Mouse (Mus musculus) hindbrain, embryonic 14.5 days (tissue): ENCODE measurements around the gene Wrap53. TPM values are rescaled to one million over a fixed set of nuclear protein-coding genes. Genes with fewer than 3 reads are reported as not detected.

Experiments
- ATAC-seq: fragments of 200-750 bp; cut with Nextera tagmentation; 2 replicates; pipeline ENCODE4 v1.8.0; 2017; ENCODE audit warnings: moderate number of reproducible peaks, mild to moderate bottlenecking, moderate TSS enrichment, moderate library complexity; ENCODE audit not compliant: low FRiP score
- DNase-seq: peaks from one replicate; pipeline ENCODE4 v3.0.0-alpha.2; 2015; ENCODE audit warnings: low spot score
- H3K27ac ChIP-seq: fragments of 300-500 bp; sonication (generic); 2 replicates; pipeline ENCODE4 v1.5.1; 2014; ENCODE audit warnings: mild to moderate bottlenecking, moderate library complexity
- H3K27me3 ChIP-seq: fragments of 300-500 bp; sonication (generic); 2 replicates; pipeline ENCODE4 v1.6.1; 2014; ENCODE audit warnings: mild to moderate bottlenecking, low read length, mixed read lengths; ENCODE audit not compliant: control insufficient read depth, insufficient read depth
- H3K36me3 ChIP-seq: fragments of 300-500 bp; sonication (generic); replicated peaks from 2 replicates; pipeline ENCODE4 v1.6.1; 2014; ENCODE audit not compliant: control insufficient read depth, insufficient read depth
- H3K4me1 ChIP-seq: fragments of 300-500 bp; sonication (generic); replicated peaks from 2 replicates; pipeline ENCODE4 v1.6.1; 2014; ENCODE audit warnings: antibody characterized with exemption, low read length, mixed read lengths; ENCODE audit not compliant: control insufficient read depth, insufficient read depth
- H3K4me2 ChIP-seq: fragments of 300-500 bp; sonication (generic); replicated peaks from 2 replicates; pipeline ENCODE4 v1.6.1; 2014; ENCODE audit warnings: mild to moderate bottlenecking, moderate library complexity
- H3K4me3 ChIP-seq: fragments of 300-500 bp; sonication (generic); replicated peaks from 2 replicates; pipeline ENCODE4 v1.5.1; 2014; ENCODE audit warnings: mild to moderate bottlenecking, low read length
- H3K9ac ChIP-seq: fragments of 300-500 bp; sonication (generic); 2 replicates; pipeline ENCODE4 v1.6.1; 2014
- H3K9me3 ChIP-seq: fragments of 300-500 bp; sonication (generic); 2 replicates; pipeline ENCODE4 v1.6.1; 2016; ENCODE audit warnings: low read length; ENCODE audit not compliant: control insufficient read depth
- WGBS: fragments of 180-500 bp; shearing (Covaris S2); extraction: QIAGEN DNeasy Blood & Tissue Kit; methylation state at CpG from one replicate; pipeline ENCODE4 v1.1.7; 2014; 5-methylcytosine and 5-hydroxymethylcytosine counted together
- polyA plus RNA-seq: library from polyadenylated mRNA; unstranded; fragments of >200 nt; fragmentation: Nextera tagmentation; extraction: Ambion mirVana; gene quantifications from 2 replicates; pipeline ENCODE4 v1.2.1, GENCODE M21; 2014

Gene Wrap53
- polyA plus RNA-seq, 1 experiment from 2014 or later, result 16.8 TPM

DNA sequence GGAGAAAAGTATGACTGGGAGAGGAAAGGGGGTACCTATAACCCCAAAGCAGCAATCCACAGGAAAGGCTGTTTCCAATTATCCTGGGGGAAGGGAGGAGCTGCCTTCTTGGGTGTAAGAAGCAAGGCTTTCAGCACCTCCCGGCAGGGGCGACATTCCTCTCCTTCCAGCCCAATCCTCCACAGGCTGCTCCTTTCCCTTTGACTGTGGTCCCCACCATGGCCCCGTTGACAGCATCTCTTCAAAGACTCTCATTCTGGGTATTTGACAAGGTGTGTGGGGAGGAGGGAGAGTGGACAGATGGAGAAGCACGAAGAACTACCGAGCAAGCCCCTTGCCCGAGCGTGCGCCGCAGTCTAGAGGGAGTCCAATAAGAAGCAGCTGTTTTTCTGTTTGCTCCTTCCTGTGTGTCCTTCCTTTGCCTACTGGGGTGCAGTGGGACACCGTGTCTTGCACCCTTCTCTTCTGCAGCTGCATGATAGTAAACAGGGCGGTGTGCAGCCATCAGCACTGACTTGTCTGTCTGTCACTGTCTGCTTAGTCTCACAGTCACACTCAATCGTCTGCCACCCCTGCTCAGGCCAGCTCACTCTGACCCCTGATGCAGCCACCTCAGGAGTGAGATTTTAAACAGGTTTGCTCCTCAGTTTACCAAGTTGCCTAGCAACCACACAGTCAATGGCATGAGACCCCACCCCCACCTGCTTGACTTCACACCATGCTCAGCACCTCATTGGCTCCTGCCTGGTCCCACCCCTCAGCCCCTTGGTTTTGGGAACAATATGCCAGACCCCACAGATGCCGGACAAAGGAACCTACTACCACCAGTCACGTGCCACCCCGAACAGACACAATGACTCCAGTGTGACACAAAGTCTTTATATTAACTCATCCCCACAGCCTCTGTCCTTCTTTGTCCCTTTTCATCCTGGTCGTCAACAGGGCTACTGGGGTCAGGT, 18.9 kb downstream of the Wrap53 start:
- Histone ChIP-seq H3K36me3 (peaks cover 27% of the 10 kb centered on the region), H3K4me3 (peak overlapping the region; percentile 73), H3K4me1 (peaks cover 46% of the 10 kb centered on the region), H3K27me3 (no peaks in the 10 kb centered on the region), H3K9me3 (no peaks in the 10 kb centered on the region), H3K4me2 (peak overlapping the region; percentile 65), H3K9ac (peak overlapping the region; percentile 93), H3K27ac (peak overlapping the region; percentile 82)
- no peak for DNase-seq
- WGBS, result 10% methylated on average over 16 of the region's 16 CpGs
- peak; percentile 52; the same call in 1 of the 2 replicates for ATAC-seq

DNA sequence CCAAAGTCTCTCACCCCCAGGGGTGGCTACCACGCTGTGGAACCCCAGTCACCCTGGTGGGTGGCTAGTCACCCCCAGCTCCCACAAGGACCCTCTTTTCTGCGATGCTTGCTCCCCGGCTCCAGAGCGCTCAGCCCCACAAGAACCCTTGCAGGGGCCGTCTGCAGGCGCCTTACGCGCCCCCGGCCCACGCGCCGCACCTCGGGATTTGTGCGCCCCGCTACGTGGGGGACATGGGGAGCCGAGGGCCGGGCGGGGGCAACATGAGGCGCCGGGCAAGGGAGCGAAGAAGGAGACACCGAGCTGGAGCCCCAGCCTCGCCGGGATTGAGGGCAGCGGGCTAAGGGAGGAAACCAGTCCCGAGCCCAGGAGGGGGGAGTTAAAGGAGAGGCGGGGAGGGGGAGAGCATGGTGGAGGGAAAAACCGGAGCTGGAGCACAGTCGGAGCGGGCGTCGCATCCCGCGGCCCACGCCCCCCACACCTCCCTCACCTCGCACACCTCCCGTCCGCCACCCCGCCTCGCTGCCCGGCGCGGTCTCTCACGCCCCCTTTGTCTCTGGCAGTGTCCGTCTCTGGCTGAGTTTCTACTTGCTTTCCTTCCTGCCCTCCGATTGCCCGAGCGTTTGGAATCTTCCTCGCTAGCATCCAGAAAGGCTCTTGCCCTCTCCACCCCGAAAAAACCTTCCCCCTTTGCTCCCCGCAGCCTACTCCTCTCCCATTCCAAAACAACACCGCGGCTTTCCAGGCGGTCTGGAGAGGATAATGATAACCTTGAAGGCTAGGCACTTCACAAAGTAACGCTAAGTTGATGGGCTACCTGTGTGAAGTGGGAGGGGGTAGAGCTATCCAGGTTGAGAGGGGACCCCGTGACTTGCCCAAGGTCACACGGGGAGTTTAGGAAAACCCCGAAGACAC, 19.9 kb downstream of the Wrap53 start, which contains the start of gene Efnb3:
TSS of gene Efnb3 (minus strand) at position 355 of the 915 bp plus-strand sequence.
- Histone ChIP-seq H3K4me3 (peak within 1 kb of the TSS; percentile 73), H3K36me3 (peaks cover 31% of the 10 kb centered on the region), H3K27ac (peak within 1 kb of the TSS; percentile 82), H3K27me3 (no peaks in the 10 kb centered on the region), H3K4me1 (peaks cover 49% of the 10 kb centered on the region), H3K9ac (peak within 1 kb of the TSS; percentile 93), H3K4me2 (peak within 1 kb of the TSS; percentile 65), H3K9me3 (no peaks in the 10 kb centered on the region)
- ATAC-seq (peak; percentile 67), DNase-seq (peak; percentile 73)
- WGBS, result under 1% methylated on average over 58 of the region's 59 CpGs

DNA sequence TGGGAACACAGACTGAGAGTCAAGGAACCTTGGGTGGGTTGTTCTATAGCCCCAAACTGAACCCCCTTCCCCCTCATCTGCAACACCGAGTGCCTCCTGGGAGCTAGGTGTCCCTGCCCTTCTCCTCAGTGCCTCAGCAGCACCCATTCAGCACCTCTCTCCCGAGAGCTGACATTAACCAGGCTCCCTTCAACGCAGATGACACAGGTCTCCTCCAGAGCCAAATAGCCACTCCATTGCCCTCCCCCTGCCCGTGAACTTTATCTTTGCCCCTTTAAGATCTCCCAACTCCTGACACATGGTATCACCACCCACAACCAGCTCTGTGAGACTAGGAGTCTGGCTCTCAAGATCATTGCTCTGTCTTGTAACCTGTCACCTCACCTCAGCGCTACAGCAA, 20.9 kb downstream of the Wrap53 start:
- ATAC-seq (no peak), DNase-seq (no peak)
- no peaks in the 10 kb centered on the region for H3K27me3 ChIP-seq
- peak overlapping the region; percentile 93 for H3K9ac ChIP-seq
- H3K36me3 ChIP-seq, result peaks cover 29% of the 10 kb centered on the region
- H3K4me3 ChIP-seq, result peak overlapping the region; percentile 73
- H3K4me2 ChIP-seq, result peak overlapping the region; percentile 65
- H3K4me1 ChIP-seq, result peaks cover 52% of the 10 kb centered on the region
- no peaks in the 10 kb centered on the region for H3K9me3 ChIP-seq
- WGBS, result 7% methylated on average over 5 of the region's 5 CpGs
- peak overlapping the region; percentile 82 for H3K27ac ChIP-seq

DNA sequence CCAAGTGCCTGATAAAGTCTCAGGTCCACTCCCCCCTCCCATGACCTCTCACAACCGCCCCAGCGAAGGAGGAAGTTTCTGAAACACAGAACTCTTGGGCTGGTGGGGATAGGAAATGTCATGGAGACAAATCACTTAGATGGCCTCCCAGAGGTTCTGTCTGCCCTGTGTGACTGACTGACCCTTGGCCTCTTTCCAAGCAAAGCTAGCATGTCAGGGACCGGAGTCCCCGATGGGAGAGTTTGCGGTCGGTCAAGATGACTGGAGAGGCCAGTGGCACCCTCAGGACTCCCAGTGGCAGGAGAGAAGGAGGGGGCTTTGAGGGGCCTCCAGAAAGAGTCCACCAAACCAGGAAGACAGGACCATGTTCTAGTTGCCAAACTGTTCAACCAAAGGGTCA, 21.3 kb downstream of the Wrap53 start:
- WGBS, result 10% methylated on average over 6 of the region's 6 CpGs
- no peak for ATAC-seq
- Histone ChIP-seq H3K27ac (peak overlapping the region; percentile 82), H3K36me3 (peaks cover 25% of the 10 kb centered on the region), H3K4me1 (peaks cover 56% of the 10 kb centered on the region), H3K9ac (peak overlapping the region; percentile 93), H3K27me3 (no peaks in the 10 kb centered on the region), H3K9me3 (no peaks in the 10 kb centered on the region), H3K4me3 (peak overlapping the region; percentile 73), H3K4me2 (peak overlapping the region; percentile 65)
- no peak for DNase-seq

DNA sequence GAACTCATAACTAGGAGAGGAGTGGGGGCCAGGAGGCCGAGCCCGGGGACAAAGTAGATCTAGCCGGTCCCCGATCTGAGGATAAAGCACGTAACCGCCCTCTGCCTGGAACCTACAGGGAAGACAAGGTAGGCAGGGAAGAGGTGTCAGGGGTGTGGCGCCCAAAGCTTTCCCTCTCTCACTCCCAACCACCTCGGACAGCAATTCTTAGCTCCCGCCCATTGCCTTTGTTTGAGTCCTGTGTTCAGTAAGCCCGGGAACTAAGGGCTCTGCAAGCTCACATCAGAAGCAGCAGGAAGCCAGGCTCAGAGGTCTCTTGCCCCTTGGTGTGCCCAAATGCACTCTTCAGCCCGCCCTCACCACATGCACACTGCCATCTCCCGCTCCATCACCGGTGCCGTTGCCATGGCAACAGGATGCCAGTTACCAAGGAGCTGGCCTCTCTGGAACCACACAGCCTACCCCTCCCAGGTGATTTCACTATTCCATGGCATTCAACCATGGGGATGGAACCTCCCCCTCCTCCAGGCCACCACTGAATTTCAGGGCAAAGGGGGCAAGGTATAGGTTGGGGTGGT, 22.6 kb downstream of the Wrap53 start:
- Histone ChIP-seq H3K4me2 (peak overlapping the region; percentile 65), H3K36me3 (peaks cover 13% of the 10 kb centered on the region), H3K27me3 (no peaks in the 10 kb centered on the region), H3K27ac (peak overlapping the region; percentile 72), H3K9ac (peak overlapping the region; percentile 93), H3K4me1 (peaks cover 68% of the 10 kb centered on the region), H3K4me3 (peak overlapping the region; percentile 73), H3K9me3 (no peaks in the 10 kb centered on the region)
- WGBS, result 5% methylated on average over 14 of the region's 14 CpGs
- DNase-seq (peak; percentile 81), ATAC-seq (no peak)

DNA sequence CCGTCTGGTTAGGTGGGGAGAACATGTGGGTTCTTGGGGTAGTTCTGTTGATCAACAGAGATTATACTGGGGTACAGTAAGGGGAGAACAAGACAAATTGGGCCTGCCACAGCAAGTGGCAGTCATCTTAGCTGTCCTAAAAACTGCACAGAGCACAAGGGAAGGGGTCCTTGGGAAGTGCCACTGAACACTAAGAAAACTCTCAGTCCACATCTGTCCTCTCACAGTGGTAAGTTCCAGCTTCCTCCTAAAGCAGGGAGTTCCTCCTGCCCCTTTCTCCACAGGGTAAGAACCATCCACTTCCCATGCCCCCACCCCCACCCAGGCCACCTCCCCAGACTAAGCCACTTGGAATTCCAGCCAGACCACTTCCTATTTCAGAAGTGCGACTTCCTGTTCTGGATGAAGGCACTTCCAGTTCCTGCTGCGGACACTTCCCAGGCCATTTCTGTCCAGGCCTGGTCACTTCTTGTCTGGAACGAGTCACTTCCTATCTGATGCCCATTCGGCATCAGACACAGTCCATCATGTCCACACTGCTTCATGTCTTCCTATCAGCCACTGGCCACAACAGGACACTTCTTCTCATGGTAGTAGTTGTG, 25.4 kb downstream of the Wrap53 start:
- Histone ChIP-seq H3K4me1 (peaks cover 60% of the 10 kb centered on the region), H3K27me3 (no peaks in the 10 kb centered on the region), H3K36me3 (peaks cover 8% of the 10 kb centered on the region; the same call in 1 of the 2 replicates), H3K4me2 (no peak overlapping the region), H3K9me3 (no peaks in the 10 kb centered on the region), H3K4me3 (no peak overlapping the region), H3K27ac (0 out of 2 replicates have a peak overlapping the region, but pooled peaks have one; percentile 94), H3K9ac (no peak overlapping the region)
- DNase-seq (no peak), ATAC-seq (no peak)
- 85% methylated on average over 5 of the region's 5 CpGs for WGBS

DNA sequence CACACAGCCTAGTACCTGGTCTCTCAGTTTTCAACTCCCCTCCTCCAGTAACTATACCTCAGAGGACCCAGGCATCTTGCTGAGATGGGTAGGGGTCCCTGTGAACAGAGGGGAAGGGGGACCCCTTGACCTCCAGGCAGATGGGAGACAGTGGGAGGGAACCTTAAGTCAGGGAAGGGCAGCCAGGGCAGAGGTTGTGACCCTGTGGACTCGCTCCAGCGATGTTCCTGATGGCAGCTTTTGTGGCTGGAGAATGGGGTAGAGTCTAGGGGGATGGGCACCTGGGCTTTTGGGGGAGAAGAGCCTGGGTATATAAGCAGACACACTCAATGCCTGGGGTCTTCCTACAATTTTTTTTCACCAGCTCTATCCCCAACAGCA, 26.7 kb downstream of the Wrap53 start:
- no peak for DNase-seq
- peak; percentile 3; the same call in 1 of the 2 replicates for ATAC-seq
- Histone ChIP-seq H3K27me3 (no peaks in the 10 kb centered on the region), H3K36me3 (peaks cover 8% of the 10 kb centered on the region; the same call in 1 of the 2 replicates), H3K4me1 (peaks cover 63% of the 10 kb centered on the region), H3K4me3 (no peak overlapping the region), H3K4me2 (peak overlapping the region; percentile 42), H3K9me3 (no peaks in the 10 kb centered on the region), H3K9ac (peak overlapping the region; percentile 44), H3K27ac (peak overlapping the region; percentile 94)
- 14% methylated on average over 2 of the region's 2 CpGs for WGBS

DNA sequence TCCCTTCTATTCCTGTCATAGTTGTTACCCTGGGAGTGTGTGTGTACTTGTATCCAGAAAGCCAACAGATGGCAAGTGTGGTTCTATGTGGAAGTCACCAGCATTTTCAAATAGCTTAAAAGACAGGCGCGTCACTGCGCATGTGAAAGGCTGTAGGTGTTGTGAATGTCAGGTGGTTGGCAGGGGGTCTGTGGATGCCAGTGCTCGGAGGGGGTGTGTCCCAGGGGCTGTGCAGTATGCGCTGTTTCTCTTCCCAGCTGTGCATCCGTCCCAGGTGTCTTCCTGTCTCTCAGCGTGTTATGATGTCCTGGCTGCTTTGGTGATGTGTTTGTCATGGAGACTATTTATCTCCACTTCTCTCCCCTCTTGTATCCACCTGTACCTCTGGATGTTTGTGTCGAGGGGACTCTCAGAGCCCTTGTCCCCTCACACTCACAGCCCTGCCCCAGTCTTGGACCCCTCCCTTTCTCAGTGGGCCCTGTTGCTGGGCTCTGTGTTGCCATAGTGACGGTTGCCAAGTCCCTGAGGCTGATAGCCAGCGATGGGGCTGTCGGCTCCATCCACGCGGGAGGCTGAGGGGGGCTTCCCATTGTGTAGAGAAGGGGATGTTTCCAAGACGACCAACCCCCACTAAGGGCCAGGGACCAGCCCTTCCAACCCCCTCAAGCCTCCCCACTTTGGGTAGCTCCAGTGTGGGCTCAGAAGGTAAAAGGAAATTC, 27.3 kb downstream of the Wrap53 start:
- Histone ChIP-seq H3K27me3 (no peaks in the 10 kb centered on the region), H3K27ac (peak overlapping the region; percentile 94), H3K9me3 (no peaks in the 10 kb centered on the region), H3K4me1 (peaks cover 63% of the 10 kb centered on the region), H3K4me2 (peak overlapping the region; percentile 42), H3K9ac (peak overlapping the region; percentile 44), H3K36me3 (peaks cover 8% of the 10 kb centered on the region; the same call in 1 of the 2 replicates), H3K4me3 (no peak overlapping the region)
- DNase-seq (peak; percentile 84), ATAC-seq (peak; percentile 84)
- WGBS, result 5% methylated on average over 14 of the region's 14 CpGs
